Mouse (Mus musculus): ENCODE results near the gene Speer4d. TPM values are rescaled to one million over a fixed set of nuclear protein-coding genes. Genes with fewer than 3 reads are reported as not detected.
"Not testable (repeated sequence)": the region's sequence is repeated elsewhere in the genome, so short reads cannot be mapped to it uniquely, and the experiment has no call there.

Speer4d gene
- total RNA-seq, 2 experiments from 2014 or later, result not detected

DNA sequence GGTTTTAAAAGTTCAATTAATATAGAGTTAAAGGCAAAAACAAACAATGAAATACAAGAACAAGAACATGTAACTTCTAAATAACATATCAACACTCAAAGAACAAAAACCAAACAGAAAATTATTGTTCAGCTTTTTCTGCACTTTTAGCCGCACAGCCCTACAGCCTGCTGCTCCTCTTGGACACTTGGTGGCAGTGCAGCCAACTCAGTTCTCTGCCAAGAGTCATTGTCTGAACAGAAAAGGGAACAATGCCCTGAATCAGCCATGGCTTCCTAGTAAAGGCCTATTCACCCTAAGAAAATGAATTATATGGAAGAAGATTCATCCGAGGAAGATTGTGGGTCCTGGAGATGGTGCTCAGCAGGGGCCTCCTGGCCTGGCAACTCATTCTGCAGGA, 33.5 kb downstream of the Speer4d start:
- ATAC-seq (replicated peaks; ENCODE audit: low FRiP score, low TSS enrichment, poor library complexity, severe bottlenecking), result not testable (repeated sequence)

DNA sequence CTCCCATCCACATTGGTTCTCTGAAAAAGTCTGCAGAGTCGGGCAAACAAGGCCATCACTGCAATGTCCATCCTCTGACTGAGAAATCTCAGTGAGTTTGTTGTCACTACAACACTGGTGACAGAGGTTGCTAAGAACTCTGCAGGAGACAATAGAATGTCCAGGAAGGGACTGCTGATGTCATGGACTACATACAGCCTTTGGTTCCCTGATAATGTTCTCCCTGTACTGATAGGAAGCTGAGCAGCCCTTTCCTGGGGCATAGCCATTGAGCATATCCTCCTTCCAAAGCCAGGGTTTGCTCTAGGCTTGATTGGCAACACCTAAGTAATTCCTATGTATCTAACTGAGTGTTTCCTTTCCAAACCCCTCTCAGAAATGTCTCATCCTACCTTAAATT, 38.1 kb downstream of the Speer4d start, which contains the start of gene 4930572O03Rik:
Gene 4930572O03Rik, minus strand, starts transcription at position 101 of the 400 bp plus-strand sequence.
- not testable (repeated sequence) for ATAC-seq (replicated peaks; ENCODE audit: low FRiP score, low TSS enrichment, poor library complexity, severe bottlenecking)

DNA sequence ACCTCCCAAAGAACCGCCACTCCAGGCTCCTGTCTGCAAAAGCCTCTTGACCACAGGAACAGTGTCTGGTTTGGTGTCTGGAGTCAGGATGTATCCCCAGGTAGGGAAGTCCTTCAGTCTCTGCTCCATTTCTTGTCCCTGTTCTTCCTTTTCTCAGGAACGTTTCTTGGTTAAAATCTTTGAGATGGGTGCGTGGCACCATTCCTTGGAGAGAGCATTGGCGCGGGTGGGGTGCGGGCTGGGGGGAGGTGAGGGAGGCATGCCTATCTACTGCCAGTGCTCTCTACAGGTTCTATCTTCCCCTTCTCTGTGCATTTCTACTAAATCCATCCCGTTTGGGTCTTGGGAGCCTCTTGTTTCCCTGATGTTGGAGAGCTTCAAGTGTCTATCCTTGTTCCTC, 45.0 kb downstream of the Speer4d start:
- not testable (repeated sequence) for ATAC-seq (replicated peaks; ENCODE audit: low FRiP score, low TSS enrichment, poor library complexity, severe bottlenecking)

DNA sequence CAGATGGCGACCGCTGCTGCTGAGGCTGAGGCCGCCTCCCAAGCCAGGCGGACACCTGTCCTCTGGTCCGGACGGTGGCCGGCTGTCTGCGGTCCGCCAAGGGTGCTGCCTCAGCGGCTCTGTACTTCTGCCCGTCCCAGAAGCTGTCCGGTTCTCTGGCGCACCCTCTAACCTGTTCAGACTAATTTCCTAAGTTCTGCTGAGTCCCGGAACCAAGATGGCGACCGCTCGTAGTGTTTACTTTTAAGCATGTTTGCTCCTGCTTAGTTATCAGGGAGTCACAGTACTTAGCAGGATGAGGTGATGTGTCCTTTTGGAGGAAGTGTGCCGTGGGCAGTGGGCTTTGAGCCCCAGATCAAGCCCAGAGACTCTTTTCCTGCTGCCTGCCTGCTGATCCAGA, 51.9 kb downstream of the Speer4d start:
- ATAC-seq (replicated peaks; ENCODE audit: low FRiP score, low TSS enrichment, poor library complexity, severe bottlenecking), result not testable (repeated sequence)

Other genes with a start within 250 kb of the Speer4d start
- gene Gm21149, start 142.5 kb upstream of the Speer4d start, total RNA-seq (2014; fragmentation: Nextera tagmentation), result not detected in 2 replicates
- gene Gm21149, start 142.5 kb upstream of the Speer4d start, total RNA-seq (2017), result not detected in 2 replicates
- not detected in 2 replicates for gene Gm21190, start 89.8 kb upstream of the Speer4d start, total RNA-seq (2014; fragmentation: Nextera tagmentation)
- not detected in 2 replicates for gene Gm21190, start 89.8 kb upstream of the Speer4d start, total RNA-seq (2017)
- gene Gm21083, start 41.7 kb upstream of the Speer4d start, total RNA-seq (2014; fragmentation: Nextera tagmentation), result not detected in 2 replicates
- not detected in 2 replicates for gene Gm21083, start 41.7 kb upstream of the Speer4d start, total RNA-seq (2017)
- gene 4930572O03Rik, start 38.0 kb downstream of the Speer4d start, total RNA-seq (2014; fragmentation: Nextera tagmentation), result not detected in 2 replicates
- not detected in 2 replicates for gene 4930572O03Rik, start 38.0 kb downstream of the Speer4d start, total RNA-seq (2017)
- gene Speer4c, start 95.2 kb downstream of the Speer4d start, total RNA-seq (2014; fragmentation: Nextera tagmentation), result not detected in 2 replicates
- not detected in 2 replicates for gene Speer4c, start 95.2 kb downstream of the Speer4d start, total RNA-seq (2017)